15 mouse cellular contexts compared by ENCODE assay signal in genomic region chr4:152292102-152292765, GRCm38 (mm10). TPM values are rescaled to one million over a fixed set of nuclear protein-coding genes. Genes with fewer than 3 reads are reported as not detected.
DNase-seq lines count a peak whose midpoint lies in the region; ATAC-seq and TF ChIP-seq lines count a peak whose summit lies in the region.
"Had no signal": no experiment of that assay in that cellular context is flagged by ENCODE, and none has a peak within 500 bp of the region (broad histone marks: within the 10 kb centered on the region; RNA-seq: fewer than 3 reads in every experiment).

No protein-coding gene starts in this region.

- no peaks in the 10 kb centered on the region for H3K36me3 ChIP-seq in midbrain, embryonic 11.5 days (ENCODE audit: control insufficient read depth, insufficient read depth, low read length)
- no peaks in the 10 kb centered on the region for H3K36me3 ChIP-seq in midbrain, embryonic 15.5 days (replicated peaks)
- H3K36me3 ChIP-seq in hindbrain, embryonic 13.5 days, result no peaks in the 10 kb centered on the region
- H3K36me3 ChIP-seq in neural tube, embryonic 13.5 days, result no peaks in the 10 kb centered on the region

- H3K9me3 ChIP-seq in midbrain, embryonic 11.5 days (ENCODE audit: control insufficient read depth, low read length), result no peaks in the 10 kb centered on the region
- no peaks in the 10 kb centered on the region for H3K9me3 ChIP-seq in midbrain, embryonic 15.5 days
- H3K9me3 ChIP-seq in hindbrain, embryonic 13.5 days, result no peaks in the 10 kb centered on the region
- no peaks in the 10 kb centered on the region for H3K9me3 ChIP-seq in neural tube, embryonic 13.5 days

- peak overlapping the region; percentile 29 for H3K4me2 ChIP-seq in midbrain, embryonic 11.5 days
- H3K4me2 ChIP-seq in midbrain, embryonic 15.5 days, result no peak overlapping the region
- no peak overlapping the region for H3K4me2 ChIP-seq in hindbrain, embryonic 13.5 days
- H3K4me2 ChIP-seq in neural tube, embryonic 13.5 days, result no peak overlapping the region

- no peak for ATAC-seq in midbrain, embryonic 11.5 days (ENCODE audit: low FRiP score)
- ATAC-seq in midbrain, embryonic 15.5 days (replicated peaks), result no peak
- peak; percentile 38 for ATAC-seq in Patski
- ATAC-seq in hindbrain, embryonic 13.5 days (ENCODE audit: low FRiP score), result no peak
- ATAC-seq in neural tube, embryonic 13.5 days (ENCODE audit: low read depth), result peak; percentile 17; the same call in 1 of the 2 replicates
- ATAC-seq in CD4-positive, CD25-positive, alpha-beta regulatory T cell, adult 4 months, result no peak

- DNase-seq in midbrain, embryonic 11.5 days (ENCODE audit: low spot score, missing footprints), result peak; percentile 94
- no peak for DNase-seq in Patski (ENCODE audit: low read depth, low spot score)
- no peak for DNase-seq in thymus, postnatal 25 days
- DNase-seq: cerebellum, adult 18-20 months; gastrocnemius, postnatal 14 days; kidney, adult 11 months; kidney, postnatal 14 days; liver; lung, adult 18-20 months had no signal

- H3K27ac ChIP-seq in midbrain, embryonic 11.5 days (ENCODE audit: low read depth, low read length), result peak overlapping the region; percentile 40
- no peak overlapping the region for H3K27ac ChIP-seq in midbrain, embryonic 15.5 days
- H3K27ac ChIP-seq in hindbrain, embryonic 13.5 days, result peak overlapping the region; percentile 44; the same call in 1 of the 2 replicates
- peak overlapping the region; percentile 28; the same call in 1 of the 2 replicates for H3K27ac ChIP-seq in neural tube, embryonic 13.5 days (replicated peaks)
- H3K27ac ChIP-seq: macrophage had no signal

- in situ Hi-C loops in Patski (cut with MboI; ENCODE audit: low pct_unique_long_range_greater_than_20kb), result no loop called here

- 7% methylated on average over 12 of the region's 12 CpGs for WGBS in midbrain, embryonic 11.5 days
- WGBS in midbrain, embryonic 15.5 days, result 8% methylated on average over 12 of the region's 12 CpGs
- 8% methylated on average over 12 of the region's 12 CpGs for WGBS in hindbrain, embryonic 13.5 days
- WGBS in neural tube, embryonic 13.5 days, result 2% methylated on average over 12 of the region's 12 CpGs

- no peak overlapping the region; the same call in 1 of the 2 replicates for H3K4me3 ChIP-seq in midbrain, embryonic 11.5 days (ENCODE audit: low read depth, low read length)
- H3K4me3 ChIP-seq in midbrain, embryonic 15.5 days, result no peak overlapping the region
- no peak overlapping the region for H3K4me3 ChIP-seq in hindbrain, embryonic 13.5 days
- H3K4me3 ChIP-seq in neural tube, embryonic 13.5 days, result no peak overlapping the region

- TF ChIP-seq CTCF in Patski (IDR thresholded peaks at IDR 0.05), result no peak

- peak overlapping the region; percentile 40 for H3K9ac ChIP-seq in midbrain, embryonic 11.5 days (ENCODE audit: low read length)
- no peak overlapping the region for H3K9ac ChIP-seq in midbrain, embryonic 15.5 days
- no peak overlapping the region for H3K9ac ChIP-seq in hindbrain, embryonic 13.5 days
- H3K9ac ChIP-seq in neural tube, embryonic 13.5 days, result 0 out of 2 replicates have a peak overlapping the region, but pooled peaks have one; percentile 18

- peaks cover 65% of the 10 kb centered on the region for H3K27me3 ChIP-seq in midbrain, embryonic 11.5 days (ENCODE audit: control insufficient read depth, insufficient read depth, low read length)
- H3K27me3 ChIP-seq in midbrain, embryonic 15.5 days (replicated peaks), result peaks cover 75% of the 10 kb centered on the region
- no peaks in the 10 kb centered on the region for H3K27me3 ChIP-seq in Patski
- peaks cover 86% of the 10 kb centered on the region for H3K27me3 ChIP-seq in hindbrain, embryonic 13.5 days
- H3K27me3 ChIP-seq in neural tube, embryonic 13.5 days, result peaks cover 80% of the 10 kb centered on the region

- CTCF ChIA-PET in Patski (lab: Charles Lee), result interaction anchor here (2.0 to 3.2 kb wide), 2 partner anchors 20 to 142 kb away, joined by 5 to 9 read pairs; no protein-coding TSS in a partner anchor

- H3K4me1 ChIP-seq in midbrain, embryonic 11.5 days (ENCODE audit: control insufficient read depth, insufficient read depth, low read length), result peaks cover 66% of the 10 kb centered on the region
- H3K4me1 ChIP-seq in midbrain, embryonic 15.5 days, result peaks cover 47% of the 10 kb centered on the region
- H3K4me1 ChIP-seq in hindbrain, embryonic 13.5 days (replicated peaks), result peaks cover 66% of the 10 kb centered on the region
- H3K4me1 ChIP-seq in neural tube, embryonic 13.5 days (replicated peaks), result peaks cover 68% of the 10 kb centered on the region

- POLR2A ChIA-PET in Patski (lab: Charles Lee), result no interaction called here

RNA-seq across cellular contexts. Expression of gene Hes3, which starts 0.8 kb away (rescaled TPM):
- polyA plus RNA-seq in midbrain, embryonic 11.5 days (2014; fragmentation: Nextera tagmentation; extraction: Ambion mirVana), result 8.6 and 12.6 TPM in 2 replicates
- polyA plus RNA-seq in midbrain, embryonic 15.5 days (2015; fragmentation: Nextera tagmentation; extraction: Ambion mirVana), result 0.67 and 0.69 TPM in 2 replicates
- polyA plus RNA-seq in Patski (2021), result 0.12 TPM
- 0.38 and 0.79 TPM in 2 replicates for polyA plus RNA-seq in hindbrain, embryonic 13.5 days (2015; fragmentation: Nextera tagmentation; extraction: Ambion mirVana)
- 0.24 and 0.26 TPM in 2 replicates for polyA plus RNA-seq in neural tube, embryonic 13.5 days (2015; fragmentation: Nextera tagmentation; extraction: Ambion mirVana)
- not detected for polyA plus RNA-seq in CD4-positive, CD25-positive, alpha-beta regulatory T cell, adult 4 months (2017; shearing (Covaris generic))
- polyA plus RNA-seq: macrophage; small intestine, adult 2 months had no signal

RNA-seq across cellular contexts. Expression of gene Icmt, which starts 4.8 kb away (rescaled TPM):
- 18.1 and 19.8 TPM in 2 replicates for polyA plus RNA-seq in midbrain, embryonic 11.5 days (2014; fragmentation: Nextera tagmentation; extraction: Ambion mirVana)
- polyA plus RNA-seq in midbrain, embryonic 15.5 days (2015; fragmentation: Nextera tagmentation; extraction: Ambion mirVana), result 20.4 and 24.5 TPM in 2 replicates
- 42.2 TPM for polyA plus RNA-seq in Patski (2021)
- 17.2 and 18.4 TPM in 2 replicates for polyA plus RNA-seq in hindbrain, embryonic 13.5 days (2015; fragmentation: Nextera tagmentation; extraction: Ambion mirVana)
- 17.9 and 21.7 TPM in 2 replicates for polyA plus RNA-seq in neural tube, embryonic 13.5 days (2015; fragmentation: Nextera tagmentation; extraction: Ambion mirVana)
- 1 to 10 TPM; 3.9 to 8.2 TPM for polyA plus RNA-seq in CD4-positive, CD25-positive, alpha-beta regulatory T cell, adult 4 months (2017; shearing (Covaris generic))

RNA-seq across cellular contexts. Expression of gene Gpr153, which starts 18.2 kb away (rescaled TPM):
- 7.4 and 9.5 TPM in 2 replicates for polyA plus RNA-seq in midbrain, embryonic 11.5 days (2014; fragmentation: Nextera tagmentation; extraction: Ambion mirVana)
- 15.6 and 16.6 TPM in 2 replicates for polyA plus RNA-seq in midbrain, embryonic 15.5 days (2015; fragmentation: Nextera tagmentation; extraction: Ambion mirVana)
- 21.1 TPM for polyA plus RNA-seq in Patski (2021)
- 9.0 and 9.3 TPM in 2 replicates for polyA plus RNA-seq in hindbrain, embryonic 13.5 days (2015; fragmentation: Nextera tagmentation; extraction: Ambion mirVana)
- 10.7 and 11.8 TPM in 2 replicates for polyA plus RNA-seq in neural tube, embryonic 13.5 days (2015; fragmentation: Nextera tagmentation; extraction: Ambion mirVana)
- polyA plus RNA-seq in CD4-positive, CD25-positive, alpha-beta regulatory T cell, adult 4 months (2017; shearing (Covaris generic)), result under 1 TPM in 1 of 2 experiments, not detected in 1; 0.13 TPM
- polyA plus RNA-seq: macrophage had no signal

RNA-seq across cellular contexts. Expression of gene Rnf207, which starts 26.6 kb away (rescaled TPM):
- polyA plus RNA-seq in midbrain, embryonic 11.5 days (2014; fragmentation: Nextera tagmentation; extraction: Ambion mirVana), result 1.1 and 1.7 TPM in 2 replicates
- polyA plus RNA-seq in midbrain, embryonic 15.5 days (2015; fragmentation: Nextera tagmentation; extraction: Ambion mirVana), result 8.0 and 8.6 TPM in 2 replicates
- 0.17 TPM for polyA plus RNA-seq in Patski (2021)
- polyA plus RNA-seq in hindbrain, embryonic 13.5 days (2015; fragmentation: Nextera tagmentation; extraction: Ambion mirVana), result 5.2 and 7.7 TPM in 2 replicates
- polyA plus RNA-seq in neural tube, embryonic 13.5 days (2015; fragmentation: Nextera tagmentation; extraction: Ambion mirVana), result 6.3 and 10.4 TPM in 2 replicates
- polyA plus RNA-seq in CD4-positive, CD25-positive, alpha-beta regulatory T cell, adult 4 months (2017; shearing (Covaris generic)), result not detected
- polyA plus RNA-seq: macrophage had no signal

RNA-seq across cellular contexts. Expression of gene Rpl22, which starts 33.3 kb away (rescaled TPM):
- polyA plus RNA-seq in midbrain, embryonic 11.5 days (2014; fragmentation: Nextera tagmentation; extraction: Ambion mirVana), result 357 and 368 TPM in 2 replicates
- 127 and 133 TPM in 2 replicates for polyA plus RNA-seq in midbrain, embryonic 15.5 days (2015; fragmentation: Nextera tagmentation; extraction: Ambion mirVana)
- 562 TPM for polyA plus RNA-seq in Patski (2021)
- 205 and 218 TPM in 2 replicates for polyA plus RNA-seq in hindbrain, embryonic 13.5 days (2015; fragmentation: Nextera tagmentation; extraction: Ambion mirVana)
- 198 and 217 TPM in 2 replicates for polyA plus RNA-seq in neural tube, embryonic 13.5 days (2015; fragmentation: Nextera tagmentation; extraction: Ambion mirVana)
- polyA plus RNA-seq in CD4-positive, CD25-positive, alpha-beta regulatory T cell, adult 4 months (2017; shearing (Covaris generic)), result 1,000 to 10,000 TPM in 1 of 2 experiments, 100 to 1,000 TPM in 1; 772 to 1,018 TPM

Comparison
In these comparisons a context has a peak if more than half of its experiments do, and no peak if none do; other contexts are left out.
1. H3K9ac ChIP-seq: peak in midbrain, embryonic 11.5 days (single experiment) and neural tube, embryonic 13.5 days (single experiment); none in midbrain, embryonic 15.5 days (single experiment) and hindbrain, embryonic 13.5 days (single experiment).
2. ATAC-seq: peak in Patski (single experiment) and neural tube, embryonic 13.5 days (single experiment); none in midbrain, embryonic 11.5 days (single experiment), midbrain, embryonic 15.5 days (single experiment), hindbrain, embryonic 13.5 days (single experiment) and CD4-positive, CD25-positive, alpha-beta regulatory T cell, adult 4 months (single experiment).